Mouse (Mus musculus) limb, embryonic 15.5 days (tissue): ENCODE results near the gene Fgg. TPM values are rescaled to one million over a fixed set of nuclear protein-coding genes. Genes with fewer than 3 reads are reported as not detected.
A peak's percentile ranks its signal among the peaks of the same experiment; 100 is the strongest.

Experiments used
- ATAC-seq: fragments of 200-750 bp; cut with Nextera tagmentation; 2 replicates; pipeline ENCODE4 v1.8.0; 2017; ENCODE audit warnings: low read depth, moderate TSS enrichment; ENCODE audit not compliant: insufficient number of reproducible peaks, low FRiP score, low TSS enrichment
- H3K27ac ChIP-seq: fragments of 300-500 bp; sonication (generic); 2 replicates; pipeline ENCODE4 v1.5.1; 2015; ENCODE audit warnings: moderate library complexity, mild to moderate bottlenecking, inconsistent platforms
- H3K27me3 ChIP-seq: fragments of 300-500 bp; sonication (generic); 2 replicates; pipeline ENCODE4 v1.6.1; 2015; ENCODE audit warnings: inconsistent platforms
- H3K36me3 ChIP-seq: fragments of 300-500 bp; sonication (generic); 2 replicates; pipeline ENCODE4 v1.6.1; 2015; ENCODE audit warnings: inconsistent platforms
- H3K4me1 ChIP-seq: fragments of 300-500 bp; sonication (generic); 2 replicates; pipeline ENCODE4 v1.6.1; 2015; ENCODE audit warnings: inconsistent platforms
- H3K4me2 ChIP-seq: fragments of 300-500 bp; sonication (generic); 2 replicates; pipeline ENCODE4 v1.6.1; 2015; ENCODE audit warnings: mild to moderate bottlenecking, inconsistent platforms
- H3K4me3 ChIP-seq: fragments of 300-500 bp; sonication (generic); 2 replicates; pipeline ENCODE4 v1.5.1; 2015; ENCODE audit warnings: mild to moderate bottlenecking, inconsistent platforms
- H3K9ac ChIP-seq: fragments of 300-500 bp; sonication (generic); 2 replicates; pipeline ENCODE4 v1.6.1; 2015; ENCODE audit warnings: inconsistent platforms
- H3K9me3 ChIP-seq: fragments of 300-500 bp; sonication (generic); 2 replicates; pipeline ENCODE4 v1.6.1; 2016; ENCODE audit warnings: inconsistent platforms
- WGBS: fragments of 180-500 bp; shearing (Covaris S2); methylation state at CpG from one replicate; pipeline ENCODE4 v1.1.7; 2015; 5-methylcytosine and 5-hydroxymethylcytosine counted together
- polyA plus RNA-seq: library from polyadenylated mRNA; unstranded; fragments of >200 nt; fragmentation: Nextera tagmentation; extraction: Ambion mirVana; gene quantifications from 2 replicates; pipeline ENCODE4 v1.2.1, GENCODE M21; 2015

Fgg gene
- polyA plus RNA-seq, 1 experiment from 2014 or later, result 2.3 TPM

GRCm38 (mm10) chr3:83027546-83028251 is 20.2 kb downstream of the Fgg start:
- ATAC-seq, result no peak
- no peak overlapping the region for H3K4me3 ChIP-seq
- H3K27ac ChIP-seq, result no peak overlapping the region
- H3K4me1 ChIP-seq, result no peaks in the 10 kb centered on the region
- no peaks in the 10 kb centered on the region for H3K27me3 ChIP-seq
- 88% methylated on average over 9 of the region's 9 CpGs for WGBS
- H3K9ac ChIP-seq, result no peak overlapping the region
- H3K4me2 ChIP-seq, result no peak overlapping the region
- H3K36me3 ChIP-seq, result no peaks in the 10 kb centered on the region
- no peaks in the 10 kb centered on the region for H3K9me3 ChIP-seq

GRCm38 (mm10) chr3:83030331-83030730 is 22.8 kb downstream of the Fgg start:
- WGBS, result 86% methylated on average over 4 of the region's 4 CpGs
- no peak for ATAC-seq
- H3K4me3 ChIP-seq, result no peak overlapping the region

GRCm38 (mm10) chr3:83032746-83033308 is 25.3 kb downstream of the Fgg start:
- Histone ChIP-seq H3K27me3 (no peaks in the 10 kb centered on the region), H3K27ac (no peak overlapping the region), H3K4me3 (no peak overlapping the region), H3K4me2 (0 out of 2 replicates have a peak overlapping the region, but pooled peaks have one; percentile 1), H3K36me3 (no peaks in the 10 kb centered on the region), H3K9me3 (no peaks in the 10 kb centered on the region), H3K4me1 (no peaks in the 10 kb centered on the region), H3K9ac (no peak overlapping the region)
- no peak for ATAC-seq
- WGBS, result 44% methylated on average over 13 of the region's 13 CpGs

More at GRCm38 (mm10) chr3:83030331-83030730, 22.8 kb downstream of the Fgg start:
- Histone ChIP-seq H3K27ac (no peak overlapping the region), H3K9ac (no peak overlapping the region), H3K9me3 (no peaks in the 10 kb centered on the region), H3K4me1 (no peaks in the 10 kb centered on the region), H3K27me3 (no peaks in the 10 kb centered on the region), H3K36me3 (no peaks in the 10 kb centered on the region), H3K4me2 (no peak overlapping the region)

- no peaks in the 10 kb centered on the region for H3K4me1 ChIP-seq
- H3K9ac ChIP-seq, result no peak overlapping the region
- H3K4me2 ChIP-seq, result no peak overlapping the region
- H3K36me3 ChIP-seq, result no peaks in the 10 kb centered on the region
- no peak overlapping the region for H3K4me3 ChIP-seq
- no peaks in the 10 kb centered on the region for H3K27me3 ChIP-seq
- WGBS, result 69% methylated on average over 8 of the region's 8 CpGs
- H3K9me3 ChIP-seq, result no peaks in the 10 kb centered on the region
- no peak for ATAC-seq
- no peak overlapping the region for H3K27ac ChIP-seq
Measured at GRCm38 (mm10) chr3:83033801-83034200, 26.3 kb downstream of the Fgg start.

GRCm38 (mm10) chr3:83038865-83039264 is 31.3 kb downstream of the Fgg start:
- no peak for ATAC-seq
- no peaks in the 10 kb centered on the region for H3K9me3 ChIP-seq
- no peaks in the 10 kb centered on the region for H3K36me3 ChIP-seq
- no peak overlapping the region for H3K4me3 ChIP-seq
- no peak overlapping the region for H3K9ac ChIP-seq
- WGBS, result 58% methylated on average over 2 of the region's 2 CpGs
- no peak overlapping the region for H3K27ac ChIP-seq
- H3K4me1 ChIP-seq, result no peaks in the 10 kb centered on the region
- H3K4me2 ChIP-seq, result no peak overlapping the region
- H3K27me3 ChIP-seq, result no peaks in the 10 kb centered on the region

- no peak for ATAC-seq
- H3K4me3 ChIP-seq, result no peak overlapping the region
- H3K4me1 ChIP-seq, result no peaks in the 10 kb centered on the region
- H3K4me2 ChIP-seq, result no peak overlapping the region
- 74% methylated on average over 4 of the region's 4 CpGs for WGBS
- no peaks in the 10 kb centered on the region for H3K36me3 ChIP-seq
- no peak overlapping the region for H3K27ac ChIP-seq
- no peak overlapping the region for H3K9ac ChIP-seq
- H3K9me3 ChIP-seq, result no peaks in the 10 kb centered on the region
- H3K27me3 ChIP-seq, result no peaks in the 10 kb centered on the region
Measured at GRCm38 (mm10) chr3:83039666-83040065, 32.1 kb downstream of the Fgg start.

GRCm38 (mm10) chr3:83042451-83042850 is 34.9 kb downstream of the Fgg start:
- no peak for ATAC-seq
- Histone ChIP-seq H3K36me3 (no peaks in the 10 kb centered on the region), H3K27me3 (no peaks in the 10 kb centered on the region), H3K4me3 (no peak overlapping the region), H3K4me2 (no peak overlapping the region), H3K9me3 (no peaks in the 10 kb centered on the region), H3K27ac (no peak overlapping the region), H3K4me1 (no peaks in the 10 kb centered on the region), H3K9ac (no peak overlapping the region)
- 86% methylated on average over 5 of the region's 5 CpGs for WGBS

GRCm38 (mm10) chr3:83046649-83047048 is 39.1 kb downstream of the Fgg start:
- H3K4me2 ChIP-seq, result no peak overlapping the region
- no peak overlapping the region for H3K4me3 ChIP-seq
- ATAC-seq, result no peak
- no peaks in the 10 kb centered on the region for H3K9me3 ChIP-seq
- H3K36me3 ChIP-seq, result no peaks in the 10 kb centered on the region
- H3K27me3 ChIP-seq, result no peaks in the 10 kb centered on the region; the same call in 1 of the 2 replicates
- no peak overlapping the region for H3K9ac ChIP-seq
- H3K4me1 ChIP-seq, result no peaks in the 10 kb centered on the region
- no peak overlapping the region for H3K27ac ChIP-seq
- WGBS, result 84% methylated on average over 11 of the region's 11 CpGs

- Histone ChIP-seq H3K9ac (no peak within 1 kb of the TSS), H3K4me1 (no peaks in the 10 kb centered on the region), H3K4me3 (no peak within 1 kb of the TSS), H3K9me3 (no peaks in the 10 kb centered on the region), H3K4me2 (no peak within 1 kb of the TSS), H3K36me3 (no peaks in the 10 kb centered on the region), H3K27ac (no peak within 1 kb of the TSS), H3K27me3 (no peaks in the 10 kb centered on the region; the same call in 1 of the 2 replicates)
- 87% methylated on average over 8 of the region's 8 CpGs for WGBS
- no peak for ATAC-seq
Measured at GRCm38 (mm10) chr3:83049680-83050079, 42.2 kb downstream of the Fgg start, which contains the start of gene Fgb. Gene Fgb, minus strand, starts transcription at chr3:83049863.

GRCm38 (mm10) chr3:83050661-83051060 is 43.1 kb downstream of the Fgg start:
- 83% methylated on average over 5 of the region's 5 CpGs for WGBS
- H3K4me1 ChIP-seq, result no peaks in the 10 kb centered on the region
- no peaks in the 10 kb centered on the region for H3K36me3 ChIP-seq
- ATAC-seq, result no peak
- H3K27ac ChIP-seq, result no peak overlapping the region
- no peak overlapping the region for H3K4me2 ChIP-seq
- H3K9me3 ChIP-seq, result no peaks in the 10 kb centered on the region
- H3K9ac ChIP-seq, result no peak overlapping the region
- H3K27me3 ChIP-seq, result no peaks in the 10 kb centered on the region; the same call in 1 of the 2 replicates
- no peak overlapping the region for H3K4me3 ChIP-seq

GRCm38 (mm10) chr3:83052102-83052501 is 44.6 kb downstream of the Fgg start:
- WGBS, result 90% methylated on average over 5 of the region's 5 CpGs
- H3K9ac ChIP-seq, result no peak overlapping the region
- H3K27ac ChIP-seq, result no peak overlapping the region
- H3K27me3 ChIP-seq, result no peaks in the 10 kb centered on the region; the same call in 1 of the 2 replicates
- H3K4me2 ChIP-seq, result no peak overlapping the region
- H3K4me3 ChIP-seq, result no peak overlapping the region
- ATAC-seq, result no peak
- H3K9me3 ChIP-seq, result no peaks in the 10 kb centered on the region
- H3K4me1 ChIP-seq, result peaks cover 9% of the 10 kb centered on the region
- H3K36me3 ChIP-seq, result peaks cover 3% of the 10 kb centered on the region; the same call in 1 of the 2 replicates

- Histone ChIP-seq H3K9me3 (no peaks in the 10 kb centered on the region), H3K27me3 (no peaks in the 10 kb centered on the region; the same call in 1 of the 2 replicates), H3K4me2 (no peak overlapping the region), H3K4me1 (peaks cover 9% of the 10 kb centered on the region), H3K9ac (no peak overlapping the region), H3K36me3 (peaks cover 9% of the 10 kb centered on the region; the same call in 1 of the 2 replicates), H3K4me3 (no peak overlapping the region), H3K27ac (no peak overlapping the region)
- ATAC-seq, result no peak
- 91% methylated on average over 7 of the region's 7 CpGs for WGBS
Measured at GRCm38 (mm10) chr3:83053126-83053525, 45.6 kb downstream of the Fgg start.
